In genomic region chr10:84516414-84516927, GRCm38 (mm10) we compare ENCODE assay signal across 7 mouse cellular contexts. TPM values are rescaled to one million over a fixed set of nuclear protein-coding genes. Genes with fewer than 3 reads are reported as not detected.
DNase-seq lines count a peak whose midpoint lies in the region; ATAC-seq lines count a peak whose summit lies in the region.

No protein-coding gene starts in this region.

- no peaks in the 10 kb centered on the region for H3K9me3 ChIP-seq in kidney, embryonic 14.5 days (ENCODE audit: control insufficient read depth, low read length)
- no peaks in the 10 kb centered on the region for H3K9me3 ChIP-seq in kidney, embryonic 15.5 days (replicated peaks)
- H3K9me3 ChIP-seq in heart, embryonic 11.5 days (replicated peaks; ENCODE audit: control insufficient read depth, low read length), result no peaks in the 10 kb centered on the region
- no peaks in the 10 kb centered on the region for H3K9me3 ChIP-seq in liver, embryonic 13.5 days (replicated peaks)
- H3K9me3 ChIP-seq in neural tube, embryonic 15.5 days (replicated peaks), result no peaks in the 10 kb centered on the region

- H3K36me3 ChIP-seq in kidney, embryonic 14.5 days (ENCODE audit: control insufficient read depth, insufficient read depth, low read length), result no peaks in the 10 kb centered on the region
- H3K36me3 ChIP-seq in kidney, embryonic 15.5 days, result no peaks in the 10 kb centered on the region
- H3K36me3 ChIP-seq in heart, embryonic 11.5 days (ENCODE audit: control insufficient read depth, insufficient read depth, low read length), result no peaks in the 10 kb centered on the region
- H3K36me3 ChIP-seq in liver, embryonic 13.5 days, result no peaks in the 10 kb centered on the region
- H3K36me3 ChIP-seq in neural tube, embryonic 15.5 days, result no peaks in the 10 kb centered on the region

- no peak overlapping the region for H3K4me2 ChIP-seq in kidney, embryonic 14.5 days (replicated peaks; ENCODE audit: low read depth, low read length)
- no peak overlapping the region for H3K4me2 ChIP-seq in kidney, embryonic 15.5 days
- H3K4me2 ChIP-seq in heart, embryonic 11.5 days, result no peak overlapping the region
- H3K4me2 ChIP-seq in liver, embryonic 13.5 days, result no peak overlapping the region
- no peak overlapping the region for H3K4me2 ChIP-seq in neural tube, embryonic 15.5 days

- H3K27me3 ChIP-seq in kidney, embryonic 14.5 days (ENCODE audit: control insufficient read depth, insufficient read depth, low read length), result no peaks in the 10 kb centered on the region
- H3K27me3 ChIP-seq in kidney, embryonic 15.5 days, result no peaks in the 10 kb centered on the region
- H3K27me3 ChIP-seq in heart, embryonic 11.5 days (ENCODE audit: control insufficient read depth, insufficient read depth, low read length), result no peaks in the 10 kb centered on the region
- H3K27me3 ChIP-seq in liver, embryonic 13.5 days, result no peaks in the 10 kb centered on the region
- H3K27me3 ChIP-seq in neural tube, embryonic 15.5 days (replicated peaks), result no peaks in the 10 kb centered on the region

- DNase-seq in ZHBTc4 (ENCODE audit: low read depth, low spot score), result peak; percentile 43
- peak; percentile 13 for DNase-seq in liver, embryonic 13.5 days
- no peak for DNase-seq in adipocyte (ENCODE audit: low spot score)

- no peak overlapping the region for H3K4me3 ChIP-seq in kidney, embryonic 14.5 days (ENCODE audit: low read length)
- no peak overlapping the region for H3K4me3 ChIP-seq in kidney, embryonic 15.5 days (replicated peaks)
- no peak overlapping the region for H3K4me3 ChIP-seq in heart, embryonic 11.5 days (ENCODE audit: low read depth, low read length)
- H3K4me3 ChIP-seq in liver, embryonic 13.5 days (replicated peaks), result no peak overlapping the region
- H3K4me3 ChIP-seq in neural tube, embryonic 15.5 days (replicated peaks), result no peak overlapping the region

- WGBS in kidney, embryonic 14.5 days, result 61% methylated on average over 11 of the region's 11 CpGs
- 57% methylated on average over 11 of the region's 11 CpGs for WGBS in kidney, embryonic 15.5 days
- WGBS in heart, embryonic 11.5 days (ENCODE audit: insufficient replicate concordance), result 54% methylated on average over 11 of the region's 11 CpGs
- WGBS in liver, embryonic 13.5 days (ENCODE audit: insufficient replicate concordance), result 30% methylated on average over 11 of the region's 11 CpGs
- 62% methylated on average over 11 of the region's 11 CpGs for WGBS in neural tube, embryonic 15.5 days

- peak; percentile 15; the same call in 1 of the 2 replicates for ATAC-seq in kidney, embryonic 14.5 days (ENCODE audit: low FRiP score, low TSS enrichment)
- no peak for ATAC-seq in kidney, embryonic 15.5 days (replicated peaks; ENCODE audit: low FRiP score)
- ATAC-seq in heart, embryonic 11.5 days (replicated peaks; ENCODE audit: insufficient number of reproducible peaks, low FRiP score, low TSS enrichment), result peak; percentile 67
- peak; percentile 35; the same call in 1 of the 2 replicates for ATAC-seq in liver, embryonic 13.5 days (ENCODE audit: low read depth)
- peak; percentile 36; the same call in 1 of the 2 replicates for ATAC-seq in neural tube, embryonic 15.5 days (ENCODE audit: low FRiP score)

- H3K27ac ChIP-seq in kidney, embryonic 14.5 days (ENCODE audit: low read depth, low read length), result no peak overlapping the region
- H3K27ac ChIP-seq in kidney, embryonic 15.5 days, result no peak overlapping the region
- H3K27ac ChIP-seq in heart, embryonic 11.5 days (ENCODE audit: low read depth, low read length), result no peak overlapping the region
- H3K27ac ChIP-seq in liver, embryonic 13.5 days, result no peak overlapping the region
- no peak overlapping the region for H3K27ac ChIP-seq in neural tube, embryonic 15.5 days (replicated peaks)

- no peak overlapping the region for H3K9ac ChIP-seq in kidney, embryonic 14.5 days (ENCODE audit: low read depth, low read length)
- H3K9ac ChIP-seq in kidney, embryonic 15.5 days, result no peak overlapping the region
- no peak overlapping the region for H3K9ac ChIP-seq in heart, embryonic 11.5 days (ENCODE audit: low read depth, low read length)
- H3K9ac ChIP-seq in liver, embryonic 13.5 days, result no peak overlapping the region
- H3K9ac ChIP-seq in neural tube, embryonic 15.5 days (replicated peaks), result no peak overlapping the region

- no peaks in the 10 kb centered on the region for H3K4me1 ChIP-seq in kidney, embryonic 14.5 days (ENCODE audit: control insufficient read depth, insufficient read depth, low read length)
- 0 out of 2 replicates have a peak, but pooled peaks cover 6% of the 10 kb centered on the region for H3K4me1 ChIP-seq in kidney, embryonic 15.5 days
- H3K4me1 ChIP-seq in heart, embryonic 11.5 days (ENCODE audit: control insufficient read depth, insufficient read depth, low read length), result peaks cover 5% of the 10 kb centered on the region; the same call in 1 of the 2 replicates
- peaks cover 10% of the 10 kb centered on the region; the same call in 1 of the 2 replicates for H3K4me1 ChIP-seq in liver, embryonic 13.5 days (replicated peaks)
- no peaks in the 10 kb centered on the region for H3K4me1 ChIP-seq in neural tube, embryonic 15.5 days

RNA-seq across cellular contexts. Expression of gene Ckap4, which starts 17.4 kb away (rescaled TPM):
- 87.6 and 121 TPM in 2 replicates for polyA plus RNA-seq in kidney, embryonic 14.5 days (2014; fragmentation: Nextera tagmentation; extraction: Ambion mirVana)
- polyA plus RNA-seq in kidney, embryonic 15.5 days (2015; fragmentation: Nextera tagmentation; extraction: Ambion mirVana), result 89.9 and 94.3 TPM in 2 replicates
- 103 and 113 TPM in 2 replicates for polyA plus RNA-seq in heart, embryonic 11.5 days (2014; fragmentation: Nextera tagmentation; extraction: Ambion mirVana)
- polyA plus RNA-seq in liver, embryonic 13.5 days (2015; fragmentation: Nextera tagmentation; extraction: Ambion mirVana), result 9.8 and 11.3 TPM in 2 replicates
- polyA plus RNA-seq in neural tube, embryonic 15.5 days (2015; fragmentation: Nextera tagmentation; extraction: Ambion mirVana), result 55.9 and 57.2 TPM in 2 replicates

RNA-seq across cellular contexts. Expression of gene Tcp11l2, which starts 60.0 kb away (rescaled TPM):
- polyA plus RNA-seq in kidney, embryonic 14.5 days (2014; fragmentation: Nextera tagmentation; extraction: Ambion mirVana), result 6.5 and 11.3 TPM in 2 replicates
- polyA plus RNA-seq in kidney, embryonic 15.5 days (2015; fragmentation: Nextera tagmentation; extraction: Ambion mirVana), result 15.3 and 16.8 TPM in 2 replicates
- polyA plus RNA-seq in heart, embryonic 11.5 days (2014; fragmentation: Nextera tagmentation; extraction: Ambion mirVana), result 15.2 and 16.6 TPM in 2 replicates
- 39.0 and 46.5 TPM in 2 replicates for polyA plus RNA-seq in liver, embryonic 13.5 days (2015; fragmentation: Nextera tagmentation; extraction: Ambion mirVana)
- polyA plus RNA-seq in neural tube, embryonic 15.5 days (2015; fragmentation: Nextera tagmentation; extraction: Ambion mirVana), result 27.5 and 27.8 TPM in 2 replicates
